Mouse (Mus musculus) heart, postnatal 10 days (tissue): ENCODE results near the gene Gm6268. TPM values are rescaled to one million over a fixed set of nuclear protein-coding genes. Genes with fewer than 3 reads are reported as not detected.

ENCODE experiments used
- DNase-seq, 2 experiments: peaks; one replicate each; pipeline ENCODE4 v3.0.0; 2021
- intact Hi-C: fragments of 180-260 bp; cut with DNase I; formaldehyde crosslinking; loops from one replicate; pipeline ENCODE4 v1.15.1; 2025
- microRNA-seq, 2 experiments: library from miRNA; unstranded; fragments of <30 nt; microRNA quantifications; one replicate each; pipeline ENCODE4 v1.2.0; 2022
- total RNA-seq, 2 experiments: library from RNA; stranded (reverse); gene quantifications; 2 replicates each; pipeline ENCODE4 v1.2.3; 2021

The Gm6268 gene
- not detected for total RNA-seq

- intact Hi-C loops = no loop called here
- no peak for DNase-seq
Observed at GRCm38 (mm10) chrX:36400980-36401379, at the start of gene Gm6268. Gene Gm6268, plus strand, starts transcription at chrX:36401280.

GRCm38 (mm10) chrX:36352446-36352845 lies 48.6 kb upstream of the Gm6268 start:
- intact Hi-C loops = loop anchor here (1.0 kb wide), 2 partner anchors 12 to 126 kb away; no protein-coding TSS in a partner anchor

GRCm38 (mm10) chrX:36385340-36385739 lies 15.7 kb upstream of the Gm6268 start:
- intact Hi-C loops = no loop called here

More at GRCm38 (mm10) chrX:36352446-36352845, 48.6 kb upstream of the Gm6268 start:
- DNase-seq = peak; percentile 18 to 41

GRCm38 (mm10) chrX:36389971-36390370 lies 11.1 kb upstream of the Gm6268 start:
- intact Hi-C loops = no loop called here
- DNase-seq = peak in 1 of 2 experiments; percentile 2

More at GRCm38 (mm10) chrX:36385340-36385739, 15.7 kb upstream of the Gm6268 start:
- DNase-seq = no peak

GRCm38 (mm10) chrX:36390503-36390902 lies 10.6 kb upstream of the Gm6268 start:
- no peak for DNase-seq
- intact Hi-C loops = no loop called here

- no peak for DNase-seq
- intact Hi-C loops = no loop called here
Observed at GRCm38 (mm10) chrX:36392672-36393071, 8.4 kb upstream of the Gm6268 start.

GRCm38 (mm10) chrX:36393279-36393678 lies 7.8 kb upstream of the Gm6268 start:
- intact Hi-C loops = no loop called here
- peak in 1 of 2 experiments; percentile 3 for DNase-seq

- intact Hi-C loops = no loop called here
- peak in 1 of 2 experiments; percentile 6 for DNase-seq
Observed at GRCm38 (mm10) chrX:36402316-36402715, 1.2 kb downstream of the Gm6268 start.

GRCm38 (mm10) chrX:36419153-36419552 lies 18.1 kb downstream of the Gm6268 start:
- DNase-seq = no peak
- intact Hi-C loops = no loop called here

GRCm38 (mm10) chrX:36434993-36435392 lies 33.9 kb downstream of the Gm6268 start:
- peak in 1 of 2 experiments; percentile 0 for DNase-seq
- intact Hi-C loops = no loop called here

- intact Hi-C loops = no loop called here
Observed at GRCm38 (mm10) chrX:36437932-36438331, 36.9 kb downstream of the Gm6268 start.

More at GRCm38 (mm10) chrX:36437932-36438331, 36.9 kb downstream of the Gm6268 start:
- no peak for DNase-seq

Small RNA genes within 50 kb of the gene (microRNA-seq; reads per million reads assigned to microRNA genes)
- gene Gm44485 = 0 reads per million in 2 experiments

Other genes with a start within 250 kb of the Gm6268 start
- gene Zcchc12, start 205.4 kb upstream of the Gm6268 start, total RNA-seq = under 1 TPM; 0.31 to 0.35 TPM
- gene Lonrf3, start 72.9 kb upstream of the Gm6268 start, total RNA-seq = 1 to 10 TPM; 1.6 to 1.7 TPM
- gene Gm14569, start 90.5 kb downstream of the Gm6268 start, total RNA-seq = not detected
- gene Pgrmc1, start 196.9 kb downstream of the Gm6268 start, total RNA-seq = 10 to 100 TPM; 39.5 TPM
- gene Akap17b, start 244.1 kb downstream of the Gm6268 start, total RNA-seq = 1 to 10 TPM; 1.8 to 2.5 TPM